Mouse (Mus musculus): ENCODE data around the gene Frrs1l. TPM values are rescaled to one million over a fixed set of nuclear protein-coding genes. Genes with fewer than 3 reads are reported as not detected.

Frrs1l gene
- 100 to 1,000 TPM; 191 to 198 TPM for total RNA-seq (2021)

GRCm38 (mm10) chr4:56990215-56990584 lies at the start of gene Frrs1l:
Gene Frrs1l, minus strand, starts transcription at chr4:56990391.
- intact Hi-C loops (cut with DNase I), result loop anchor here (5.0 kb wide), 1 partner anchor 43 kb away; the partner anchor contains the start of gene Tmem245
- DNase-seq (ENCODE audit: low spot score in 2 of 2), result peak; percentile 74 to 78

DNA sequence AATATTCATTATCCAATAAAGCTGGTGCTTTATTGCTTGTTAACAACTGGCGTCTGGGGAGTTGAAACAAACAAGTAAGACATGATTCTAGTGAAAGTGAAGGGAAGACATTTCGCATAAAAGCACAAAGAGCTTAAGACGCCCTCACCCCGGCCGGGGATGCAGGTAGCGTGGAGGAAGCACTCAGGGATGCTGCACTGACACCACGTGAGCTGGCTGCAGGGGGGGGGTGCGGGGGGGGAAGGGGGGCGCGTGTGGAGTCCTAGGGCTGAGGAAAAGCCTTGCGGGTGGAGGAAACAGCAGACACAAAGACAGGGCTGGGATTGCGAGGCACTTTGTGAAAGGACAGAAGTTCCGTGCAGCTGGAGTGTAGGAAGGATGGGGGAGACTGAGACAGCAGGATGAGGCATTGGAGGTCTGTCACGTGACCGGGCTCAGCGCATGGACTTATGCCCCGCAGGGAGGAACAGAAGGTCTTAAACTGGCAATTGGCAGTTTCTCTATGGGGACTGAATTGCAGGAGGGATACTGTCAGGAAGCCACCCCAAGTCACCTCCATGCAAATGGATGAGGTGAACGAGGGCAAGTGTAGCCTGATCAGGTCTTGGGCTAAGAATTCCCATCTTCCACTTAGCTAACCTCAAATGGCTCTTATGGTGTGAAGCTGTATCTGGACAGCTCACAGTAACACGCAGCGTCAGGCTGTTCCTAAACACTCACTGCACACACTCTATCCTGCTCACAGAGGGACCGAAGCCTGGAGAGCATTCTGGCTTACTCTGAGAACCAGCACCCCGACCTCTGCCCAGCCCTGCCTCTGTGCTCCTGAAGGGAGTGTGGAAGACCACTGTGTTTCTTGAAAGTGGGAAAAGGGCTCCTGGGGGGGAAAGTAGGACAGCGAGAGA lies 49.2 kb upstream of the Frrs1l start:
- DNase-seq (ENCODE audit: low spot score in 2 of 2), result peak; percentile 11 to 69
- intact Hi-C loops (cut with DNase I), result no loop called here

DNA sequence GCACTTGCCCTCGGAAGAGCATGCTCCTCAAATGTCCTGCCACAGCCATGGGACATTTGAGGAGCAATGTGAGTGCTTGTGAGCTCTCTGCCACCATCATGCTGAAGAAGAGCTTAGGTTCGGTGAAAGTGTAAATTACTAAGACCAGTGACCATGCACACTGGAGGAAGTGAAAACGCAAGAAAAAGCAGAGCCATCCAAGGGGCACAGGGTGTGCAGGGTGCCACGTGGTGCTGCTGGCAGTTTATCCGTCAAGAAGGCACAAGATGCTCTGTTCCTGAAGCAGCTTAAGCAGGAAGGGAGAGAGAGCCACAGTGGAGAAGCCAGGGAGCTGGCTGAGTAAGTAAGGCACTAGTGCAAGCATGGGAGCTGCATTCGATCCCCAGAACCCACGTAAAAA lies 47.4 kb upstream of the Frrs1l start:
- intact Hi-C loops (cut with DNase I), result no loop called here
- peak in 1 of 2 experiments; percentile 11 for DNase-seq (ENCODE audit: low spot score in 2 of 2)

GRCm38 (mm10) chr4:57034169-57034568 lies 44.0 kb upstream of the Frrs1l start:
- DNase-seq (ENCODE audit: low spot score in 2 of 2), result no peak
- intact Hi-C loops (cut with DNase I), result no loop called here

DNA sequence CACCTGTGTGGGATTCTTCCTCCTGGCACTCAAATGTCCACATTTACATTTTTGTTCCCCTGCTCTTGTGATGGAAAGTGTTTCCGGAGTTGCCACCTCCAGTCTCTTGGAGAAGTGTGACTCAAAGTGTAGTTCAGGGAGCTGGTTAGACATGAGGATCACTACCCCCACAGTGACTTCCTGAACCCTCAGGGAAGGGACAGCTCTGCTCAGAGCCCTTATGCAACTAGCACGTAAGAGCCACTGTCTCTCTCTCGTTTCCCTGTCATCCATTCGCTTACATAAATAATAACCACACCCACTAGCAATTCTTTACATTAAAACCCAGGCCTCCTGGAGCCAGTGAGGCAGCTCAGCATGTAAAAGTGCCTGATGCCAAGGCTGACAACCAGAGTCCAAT lies 41.2 kb upstream of the Frrs1l start:
- intact Hi-C loops (cut with DNase I), result no loop called here

GRCm38 (mm10) chr4:57027954-57028353 lies 37.8 kb upstream of the Frrs1l start:
- peak in 1 of 2 experiments; percentile 37 for DNase-seq (ENCODE audit: low spot score in 2 of 2)
- intact Hi-C loops (cut with DNase I), result no loop called here

More for the DNA sequence above, 41.2 kb upstream of the Frrs1l start:
- DNase-seq (ENCODE audit: low spot score in 2 of 2), result no peak

DNA sequence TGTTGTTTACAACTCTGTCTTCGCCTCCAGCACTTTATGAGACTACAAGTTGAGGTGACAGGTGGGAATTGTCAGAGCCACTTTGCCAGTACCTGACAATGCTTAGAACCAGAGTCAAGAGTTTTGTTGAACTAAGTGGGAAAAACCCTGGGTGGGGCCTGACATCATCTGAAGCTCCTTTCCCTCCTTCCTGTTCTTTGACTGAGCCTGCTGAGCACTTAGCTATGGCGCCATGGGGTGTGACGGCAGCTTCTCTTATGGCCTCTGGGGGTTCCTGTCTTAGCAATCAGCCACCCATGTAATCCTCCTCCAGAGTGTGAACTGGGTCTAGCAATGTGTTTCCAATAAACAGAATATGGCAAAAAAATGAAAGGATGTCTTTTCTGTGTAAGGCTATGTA lies 33.3 kb upstream of the Frrs1l start:
- intact Hi-C loops (cut with DNase I), result no loop called here
- no peak for DNase-seq (ENCODE audit: low spot score in 2 of 2)

DNA sequence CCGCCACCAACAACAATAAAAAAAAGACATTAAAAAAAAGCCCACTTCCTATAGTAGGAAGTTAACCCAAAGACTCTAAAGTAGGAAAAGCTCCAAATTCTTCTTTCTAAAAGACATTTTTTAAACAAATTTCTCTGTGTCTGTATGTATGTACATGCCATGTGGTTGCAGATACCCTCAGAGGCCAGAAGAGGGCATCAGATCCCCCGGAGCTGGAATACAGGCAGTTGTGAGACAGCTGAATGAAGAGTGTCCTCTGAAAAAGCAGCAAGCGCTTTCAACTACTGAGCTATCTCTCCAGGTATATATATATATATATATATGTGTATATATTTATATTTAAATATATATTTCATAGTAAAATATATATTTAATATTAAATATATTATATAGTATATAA lies 31.1 kb upstream of the Frrs1l start:
- DNase-seq (ENCODE audit: low spot score in 2 of 2), result no peak
- intact Hi-C loops (cut with DNase I), result no loop called here

GRCm38 (mm10) chr4:57017229-57017628 lies 27.0 kb upstream of the Frrs1l start:
- peak; percentile 55 to 70 for DNase-seq (ENCODE audit: low spot score in 2 of 2)
- intact Hi-C loops (cut with DNase I), result loop anchor here (1.0 to 5.0 kb wide), 2 partner anchors 32 to 125 kb away; partner anchors contain the start of gene Epb41l4b

GRCm38 (mm10) chr4:57016366-57017171 lies 26.4 kb upstream of the Frrs1l start:
- no peak for DNase-seq (ENCODE audit: low spot score in 2 of 2)
- intact Hi-C loops (cut with DNase I), result loop anchor here (1.0 to 5.0 kb wide), 2 partner anchors 33 to 126 kb away; partner anchors contain the start of gene Epb41l4b

- intact Hi-C loops (cut with DNase I), result loop anchor here (5.0 kb wide), 1 partner anchor 127 kb away; the partner anchor contains the start of gene Epb41l4b
- DNase-seq (ENCODE audit: low spot score in 2 of 2), result no peak
Measured at GRCm38 (mm10) chr4:57015032-57015431, 24.8 kb upstream of the Frrs1l start.

- intact Hi-C loops (cut with DNase I), result no loop called here
Measured at GRCm38 (mm10) chr4:57011454-57012046, 21.4 kb upstream of the Frrs1l start.

GRCm38 (mm10) chr4:57010919-57011318 lies 20.7 kb upstream of the Frrs1l start:
- peak in 1 of 2 experiments; percentile 47 for DNase-seq (ENCODE audit: low spot score in 2 of 2)
- intact Hi-C loops (cut with DNase I), result no loop called here

More at GRCm38 (mm10) chr4:57011454-57012046, 21.4 kb upstream of the Frrs1l start:
- no peak for DNase-seq (ENCODE audit: low spot score in 2 of 2)

- intact Hi-C loops (cut with DNase I), result no loop called here
- DNase-seq (ENCODE audit: low spot score in 2 of 2), result no peak
Measured at GRCm38 (mm10) chr4:57010425-57010824, 20.2 kb upstream of the Frrs1l start.

- intact Hi-C loops (cut with DNase I), result no loop called here
- DNase-seq (ENCODE audit: low spot score in 2 of 2), result no peak
Measured at GRCm38 (mm10) chr4:57007717-57008116, 17.5 kb upstream of the Frrs1l start.

DNA sequence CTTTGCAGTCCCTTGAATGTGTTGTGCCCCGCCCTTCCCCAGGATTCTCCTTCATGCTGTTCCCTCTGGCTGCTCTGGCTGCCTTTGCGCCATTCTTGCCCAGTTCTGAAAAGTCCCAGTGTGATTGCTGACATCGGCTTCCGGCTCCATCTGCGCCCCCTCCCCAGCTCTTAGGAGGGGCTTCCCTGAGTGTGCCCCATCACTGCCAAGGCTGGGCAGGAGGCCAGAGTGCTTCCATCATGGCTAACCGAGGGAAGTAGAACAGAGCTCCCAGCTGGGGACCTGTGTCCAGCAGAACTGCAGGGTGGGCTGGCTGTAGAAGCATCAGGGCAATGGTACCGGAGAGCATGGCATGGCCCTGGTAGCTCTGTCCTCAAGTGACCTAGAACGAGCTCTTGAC lies 14.8 kb upstream of the Frrs1l start:
- intact Hi-C loops (cut with DNase I), result no loop called here
- DNase-seq (ENCODE audit: low spot score in 2 of 2), result no peak

- intact Hi-C loops (cut with DNase I), result no loop called here
- DNase-seq (ENCODE audit: low spot score in 2 of 2), result peak in 1 of 2 experiments; percentile 39
Measured at GRCm38 (mm10) chr4:57003886-57004285, 13.7 kb upstream of the Frrs1l start.

- intact Hi-C loops (cut with DNase I), result no loop called here
- no peak for DNase-seq (ENCODE audit: low spot score in 2 of 2)
Measured at GRCm38 (mm10) chr4:57002751-57003150, 12.6 kb upstream of the Frrs1l start.

GRCm38 (mm10) chr4:57001437-57001836 lies 11.2 kb upstream of the Frrs1l start:
- intact Hi-C loops (cut with DNase I), result no loop called here
- DNase-seq (ENCODE audit: low spot score in 2 of 2), result no peak

- peak in 1 of 2 experiments; percentile 31 for DNase-seq (ENCODE audit: low spot score in 2 of 2)
- intact Hi-C loops (cut with DNase I), result loop anchor here (5.0 kb wide), 1 partner anchor 46 kb away; the partner anchor contains the start of gene Tmem245
Measured at GRCm38 (mm10) chr4:56993331-56993730, 3.1 kb upstream of the Frrs1l start.
